Mouse (Mus musculus): ENCODE measurements around the gene Etnk1. TPM values are rescaled to one million over a fixed set of nuclear protein-coding genes. Genes with fewer than 3 reads are reported as not detected.

Etnk1 gene
- polyA plus RNA-seq, 1 experiment: 6.6 TPM

GRCm38 (mm10) chr6:143153160-143153559 is 13.9 kb upstream of the Etnk1 start:
- TF ChIP-seq USF1 (IDR thresholded peaks at IDR 0.05; ENCODE audit: low read depth) (no peak), TCF12 (IDR thresholded peaks at IDR 0.05; ENCODE audit: insufficient read depth, poor library complexity, severe bottlenecking) (no peak), MYOG (IDR thresholded peaks at IDR 0.05; ENCODE audit: control insufficient read depth in 1 of 3, insufficient read depth in 1 of 3, insufficient read length in 2 of 3, low read depth in 2 of 3) (no peak), POLR2AphosphoS2 (IDR thresholded peaks at IDR 0.05; ENCODE audit: insufficient read length, low read depth) (no peak), TCF3 (IDR thresholded peaks at IDR 0.05; ENCODE audit: insufficient read length, low read depth) (no peak), SRF (IDR thresholded peaks at IDR 0.05; ENCODE audit: control insufficient read depth, insufficient read length, low read depth) (no peak), CEBPB (IDR thresholded peaks at IDR 0.05; ENCODE audit: insufficient read depth, poor library complexity, severe bottlenecking) (no peak), REST (IDR thresholded peaks at IDR 0.05; ENCODE audit: insufficient read depth, insufficient read length) (no peak), MAX (IDR thresholded peaks at IDR 0.05; ENCODE audit: low read depth) (no peak), POLR2A (IDR thresholded peaks at IDR 0.05; ENCODE audit: insufficient read length, low read depth) (no peak)
- H3ac ChIP-seq (ENCODE audit: control insufficient read depth, insufficient read length): no peak overlapping the region
- no peak overlapping the region for H3K4me2 ChIP-seq (ENCODE audit: low read depth)
- no peaks in the 10 kb centered on the region for H3K36me3 ChIP-seq (ENCODE audit: control insufficient read depth, insufficient read depth)
- H3K79me2 ChIP-seq (ENCODE audit: control insufficient read depth, insufficient read depth): no peaks in the 10 kb centered on the region
- H3K4me3 ChIP-seq: no peak overlapping the region
- H3K27me3 ChIP-seq (ENCODE audit: control insufficient read depth, insufficient read depth, insufficient read length): no peaks in the 10 kb centered on the region

DNA sequence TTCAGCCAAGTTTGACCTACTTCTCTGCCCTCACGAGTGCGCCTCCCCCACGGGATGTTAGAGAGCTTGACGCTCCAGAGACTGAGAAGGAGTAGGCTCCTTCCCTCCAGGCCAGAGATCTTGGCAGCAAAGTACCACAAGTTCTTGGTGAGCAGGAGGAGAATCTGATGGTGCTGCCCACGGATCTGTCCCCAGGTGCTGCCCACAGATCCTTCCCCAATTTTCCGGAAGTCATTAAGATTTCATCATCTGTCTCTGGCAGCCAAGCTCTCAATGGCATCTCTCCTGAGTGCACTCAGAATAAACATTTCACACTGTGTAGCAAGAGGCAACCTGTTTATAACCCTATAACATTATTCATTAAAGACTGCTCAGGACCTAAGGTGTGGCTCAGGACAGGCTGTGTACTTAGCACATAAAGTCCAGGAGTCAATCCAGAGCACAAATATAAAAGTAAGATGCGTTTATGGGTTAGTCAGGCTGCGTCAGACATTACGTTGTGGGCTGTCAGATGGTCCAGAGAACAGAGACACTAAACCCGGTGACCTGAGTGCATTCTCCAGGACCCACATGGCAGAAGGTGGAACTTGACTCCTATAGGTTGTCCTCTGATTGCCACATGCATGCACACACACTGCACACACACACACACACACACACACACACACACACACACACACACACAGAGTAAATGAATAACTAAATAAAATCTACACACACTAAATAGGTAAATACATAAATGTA is 13.1 kb upstream of the Etnk1 start:
- H3ac ChIP-seq (ENCODE audit: control insufficient read depth, insufficient read length): no peak overlapping the region
- no peak overlapping the region for H3K4me3 ChIP-seq
- H3K27me3 ChIP-seq (ENCODE audit: control insufficient read depth, insufficient read depth, insufficient read length): no peaks in the 10 kb centered on the region
- H3K79me2 ChIP-seq (ENCODE audit: control insufficient read depth, insufficient read depth): no peaks in the 10 kb centered on the region
- TF ChIP-seq MYOG (IDR thresholded peaks at IDR 0.05; ENCODE audit: control insufficient read depth in 1 of 3, insufficient read depth in 1 of 3, insufficient read length in 2 of 3, low read depth in 2 of 3) (no peak), TCF12 (IDR thresholded peaks at IDR 0.05; ENCODE audit: insufficient read depth, poor library complexity, severe bottlenecking) (no peak), TCF3 (IDR thresholded peaks at IDR 0.05; ENCODE audit: insufficient read length, low read depth) (no peak), MYOD1 (IDR thresholded peaks at IDR 0.05; ENCODE audit: control insufficient read depth in 1 of 3, insufficient read length in 2 of 3, low read depth in 2 of 3) (no peak), E2F4 (IDR thresholded peaks at IDR 0.05; ENCODE audit: insufficient read depth) (no peak), CEBPB (IDR thresholded peaks at IDR 0.05; ENCODE audit: insufficient read depth, poor library complexity, severe bottlenecking) (no peak), SRF (IDR thresholded peaks at IDR 0.05; ENCODE audit: control insufficient read depth, insufficient read length, low read depth) (no peak), USF1 (IDR thresholded peaks at IDR 0.05; ENCODE audit: low read depth) (no peak), POLR2AphosphoS2 (IDR thresholded peaks at IDR 0.05; ENCODE audit: insufficient read length, low read depth) (no peak)
- no peak overlapping the region for H3K4me2 ChIP-seq (ENCODE audit: low read depth)
- H3K36me3 ChIP-seq (ENCODE audit: control insufficient read depth, insufficient read depth): no peaks in the 10 kb centered on the region

DNA sequence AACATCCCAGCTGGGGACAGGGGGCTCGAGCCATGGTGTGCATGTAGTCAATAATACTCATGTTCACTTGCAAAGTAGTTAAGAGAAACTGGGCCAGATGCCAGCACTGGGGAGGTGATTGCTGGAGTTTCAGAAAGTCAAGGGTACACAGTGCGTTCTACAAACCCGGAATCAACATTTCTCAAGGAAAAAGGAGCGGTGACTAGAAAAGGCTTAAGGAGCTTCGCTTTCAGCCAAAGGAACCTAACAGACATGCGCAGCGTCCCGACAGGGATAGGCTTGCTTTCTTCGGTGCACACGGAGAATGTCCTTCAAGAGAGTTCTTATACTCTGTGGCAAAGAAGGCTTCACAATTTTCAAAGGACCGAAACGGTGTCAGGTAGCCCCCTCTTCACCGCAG is 12.1 kb upstream of the Etnk1 start:
- H3K4me3 ChIP-seq: no peak overlapping the region
- TF ChIP-seq MYOG (IDR thresholded peaks at IDR 0.05; ENCODE audit: control insufficient read depth in 1 of 3, insufficient read depth in 1 of 3, insufficient read length in 2 of 3, low read depth in 2 of 3) (no peak), MAX (IDR thresholded peaks at IDR 0.05; ENCODE audit: low read depth) (no peak), POLR2A (IDR thresholded peaks at IDR 0.05; ENCODE audit: insufficient read length, low read depth) (no peak), USF1 (IDR thresholded peaks at IDR 0.05; ENCODE audit: low read depth) (no peak), E2F4 (IDR thresholded peaks at IDR 0.05; ENCODE audit: insufficient read depth) (no peak), TCF12 (IDR thresholded peaks at IDR 0.05; ENCODE audit: insufficient read depth, poor library complexity, severe bottlenecking) (no peak), CEBPB (IDR thresholded peaks at IDR 0.05; ENCODE audit: insufficient read depth, poor library complexity, severe bottlenecking) (no peak), SRF (IDR thresholded peaks at IDR 0.05; ENCODE audit: control insufficient read depth, insufficient read length, low read depth) (no peak), POLR2AphosphoS2 (IDR thresholded peaks at IDR 0.05; ENCODE audit: insufficient read length, low read depth) (no peak), TCF3 (IDR thresholded peaks at IDR 0.05; ENCODE audit: insufficient read length, low read depth) (no peak), MYOD1 (IDR thresholded peaks at IDR 0.05; ENCODE audit: control insufficient read depth in 1 of 3, insufficient read length in 2 of 3, low read depth in 2 of 3) (no peak), REST (IDR thresholded peaks at IDR 0.05; ENCODE audit: insufficient read depth, insufficient read length) (no peak)

GRCm38 (mm10) chr6:143155996-143156395 is 11.0 kb upstream of the Etnk1 start:
- no peak overlapping the region for H3K4me2 ChIP-seq (ENCODE audit: low read depth)
- no peak overlapping the region for H3K4me3 ChIP-seq
- H3K36me3 ChIP-seq (ENCODE audit: control insufficient read depth, insufficient read depth): no peaks in the 10 kb centered on the region
- H3K27me3 ChIP-seq (ENCODE audit: control insufficient read depth, insufficient read depth, insufficient read length): no peaks in the 10 kb centered on the region
- no peak for TF ChIP-seq SRF (IDR thresholded peaks at IDR 0.05; ENCODE audit: control insufficient read depth, insufficient read length, low read depth)
- H3K79me2 ChIP-seq (ENCODE audit: control insufficient read depth, insufficient read depth): no peaks in the 10 kb centered on the region
- no peak overlapping the region for H3ac ChIP-seq (ENCODE audit: control insufficient read depth, insufficient read length)

More for the DNA sequence above, 12.1 kb upstream of the Etnk1 start:
- no peak overlapping the region for H3K4me2 ChIP-seq (ENCODE audit: low read depth)
- H3ac ChIP-seq (ENCODE audit: control insufficient read depth, insufficient read length): no peak overlapping the region
- H3K36me3 ChIP-seq (ENCODE audit: control insufficient read depth, insufficient read depth): no peaks in the 10 kb centered on the region
- H3K79me2 ChIP-seq (ENCODE audit: control insufficient read depth, insufficient read depth): no peaks in the 10 kb centered on the region
- no peaks in the 10 kb centered on the region for H3K27me3 ChIP-seq (ENCODE audit: control insufficient read depth, insufficient read depth, insufficient read length)

DNA sequence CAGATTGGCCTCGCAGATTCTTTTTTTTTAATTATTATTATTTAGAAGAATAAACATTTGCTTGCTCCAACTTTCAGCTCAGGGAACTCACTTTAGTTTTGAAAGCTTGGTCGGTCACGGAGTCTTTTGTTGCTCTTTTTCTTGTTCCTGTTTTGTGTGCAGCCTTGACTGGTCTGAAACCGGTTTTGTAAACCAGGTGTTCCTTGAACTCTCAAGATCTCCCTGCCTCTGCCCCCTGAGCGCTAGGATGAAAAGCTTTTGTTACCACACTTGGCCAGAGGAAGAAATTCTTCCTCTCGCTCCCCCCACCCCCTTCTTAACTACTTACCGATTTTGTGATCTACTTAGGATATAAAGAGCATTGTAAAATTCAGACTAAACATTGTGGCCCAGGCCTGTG is 10.3 kb upstream of the Etnk1 start:
- TF ChIP-seq MAX (IDR thresholded peaks at IDR 0.05; ENCODE audit: low read depth) (no peak), E2F4 (IDR thresholded peaks at IDR 0.05; ENCODE audit: insufficient read depth) (no peak), USF1 (IDR thresholded peaks at IDR 0.05; ENCODE audit: low read depth) (no peak), POLR2A (IDR thresholded peaks at IDR 0.05; ENCODE audit: insufficient read length, low read depth) (no peak), TCF12 (IDR thresholded peaks at IDR 0.05; ENCODE audit: insufficient read depth, poor library complexity, severe bottlenecking) (no peak), CEBPB (IDR thresholded peaks at IDR 0.05; ENCODE audit: insufficient read depth, poor library complexity, severe bottlenecking) (no peak), TCF3 (IDR thresholded peaks at IDR 0.05; ENCODE audit: insufficient read length, low read depth) (no peak)
- no peak overlapping the region for H3ac ChIP-seq (ENCODE audit: control insufficient read depth, insufficient read length)
- H3K4me3 ChIP-seq: no peak overlapping the region
- H3K27me3 ChIP-seq (ENCODE audit: control insufficient read depth, insufficient read depth, insufficient read length): no peaks in the 10 kb centered on the region
- H3K79me2 ChIP-seq (ENCODE audit: control insufficient read depth, insufficient read depth): no peaks in the 10 kb centered on the region
- no peaks in the 10 kb centered on the region for H3K36me3 ChIP-seq (ENCODE audit: control insufficient read depth, insufficient read depth)
- H3K4me2 ChIP-seq (ENCODE audit: low read depth): no peak overlapping the region
